Mouse (Mus musculus): ENCODE results near the gene Fmo1.

- TF ChIP-seq CTCF (IDR thresholded peaks at IDR 0.05; ENCODE audit: extremely low read depth, insufficient read depth, low read length) (no peak), POLR2A (IDR thresholded peaks at IDR 0.05; ENCODE audit: extremely low read depth, insufficient read depth, low read length) (no peak)
Measured at GRCm38 (mm10) chr1:162887644-162888043, 21.2 kb upstream of the Fmo1 start.
